In the genomic region with DNA sequence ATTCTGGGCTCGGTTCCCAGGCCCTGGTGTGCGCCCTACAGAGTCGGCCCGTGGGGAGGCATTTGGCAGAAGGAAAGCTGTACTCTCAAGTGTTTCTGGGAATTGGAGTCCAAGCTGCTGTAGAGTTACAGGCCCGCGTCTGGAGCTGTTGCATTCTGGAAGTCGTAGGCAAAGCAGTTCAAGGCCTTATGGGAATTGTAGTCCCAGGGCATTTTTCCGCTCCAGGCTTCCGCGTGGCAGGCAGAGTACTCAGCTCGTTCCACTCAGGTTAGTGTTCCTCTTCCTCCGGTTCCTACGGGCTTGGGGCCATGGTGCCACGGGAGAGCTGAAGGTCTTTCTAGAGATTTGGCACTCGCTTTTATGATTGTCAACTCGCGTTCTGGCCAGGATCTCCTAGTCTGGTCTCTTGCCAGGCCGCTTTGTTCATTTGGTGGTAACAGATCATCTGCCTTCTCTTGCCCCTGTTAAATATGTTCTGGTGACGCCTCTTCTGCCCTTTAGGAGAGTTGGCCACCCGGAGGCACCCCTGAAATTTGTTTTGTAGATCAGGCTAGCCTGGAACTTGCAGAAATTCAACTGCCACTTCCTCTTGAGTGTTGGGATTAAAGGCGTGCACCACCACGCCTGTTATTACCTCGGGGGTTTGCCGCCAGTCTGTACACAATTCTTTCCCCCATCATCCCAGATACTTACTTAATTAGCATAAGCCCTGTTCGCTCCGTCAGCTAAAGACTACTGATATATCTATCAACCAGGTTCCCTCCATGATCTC, we compare ENCODE assay signal across 8 mouse cellular contexts. TPM values are rescaled to one million over a fixed set of nuclear protein-coding genes. Genes with fewer than 3 reads are reported as not detected.
DNase-seq lines count a peak whose midpoint lies in the region; ATAC-seq lines count a peak whose summit lies in the region.

A gene (plus strand): TSS at position 208 of the 772 bp plus-strand sequence.

- H3K9ac ChIP-seq in heart, embryonic 14.5 days (ENCODE audit: low read length) = peak within 1 kb of the TSS; percentile 85
- peak within 1 kb of the TSS; percentile 73 for H3K9ac ChIP-seq in liver, embryonic 13.5 days
- H3K9ac ChIP-seq in stomach, embryonic 16.5 days (ENCODE audit: low read length) = peak within 1 kb of the TSS; percentile 82

- peak; percentile 41 for DNase-seq in c-Kit-negative CD71-positive TER-119-positive erythroid progenitor cells, embryonic 14.5 days (ENCODE audit: low read depth, low spot score)
- DNase-seq in fibroblast of lung, adult 2 months (ENCODE audit: low read depth) = peak; percentile 89
- DNase-seq in kidney, postnatal 14 days = peak; percentile 95
- peak; percentile 75 for DNase-seq in liver, embryonic 13.5 days
- peak; percentile 73 for DNase-seq in neural tube, embryonic 10.5 days (ENCODE audit: extremely low spot score, low spot score)

- H3K27ac ChIP-seq in heart, embryonic 14.5 days (replicated peaks in 1 of 2; ENCODE audit: control insufficient read depth in 1 of 2, insufficient read depth in 1 of 2, low read depth in 2 of 2, low read length in 2 of 2) = peak within 1 kb of the TSS; percentile 9 to 58; a peak in 3 of 4 replicates
- no peak within 1 kb of the TSS; the same call in 1 of the 2 replicates for H3K27ac ChIP-seq in liver, embryonic 13.5 days
- H3K27ac ChIP-seq in stomach, embryonic 16.5 days (ENCODE audit: low read length) = peak within 1 kb of the TSS; percentile 82

- WGBS in heart, embryonic 14.5 days = under 1% methylated on average over 26 of the region's 26 CpGs
- under 1% methylated on average over 26 of the region's 26 CpGs for WGBS in liver, embryonic 13.5 days (ENCODE audit: insufficient replicate concordance)
- under 1% methylated on average over 26 of the region's 26 CpGs for WGBS in stomach, embryonic 16.5 days

- no peaks in the 10 kb centered on the region for H3K9me3 ChIP-seq in heart, embryonic 14.5 days (ENCODE audit: control insufficient read depth, low read length)
- no peaks in the 10 kb centered on the region for H3K9me3 ChIP-seq in liver, embryonic 13.5 days (replicated peaks)
- peaks cover 5% of the 10 kb centered on the region; the same call in 1 of the 2 replicates for H3K9me3 ChIP-seq in stomach, embryonic 16.5 days (replicated peaks; ENCODE audit: control insufficient read depth, low read length)

- H3K4me3 ChIP-seq in heart, embryonic 14.5 days (ENCODE audit: control insufficient read depth in 1 of 2, insufficient read depth in 1 of 2, low read depth in 1 of 2, low read length in 2 of 2) = peak within 1 kb of the TSS; percentile 66 to 78
- peak within 1 kb of the TSS; percentile 64 for H3K4me3 ChIP-seq in liver, embryonic 13.5 days (replicated peaks)
- H3K4me3 ChIP-seq in stomach, embryonic 16.5 days (replicated peaks; ENCODE audit: low read length) = peak within 1 kb of the TSS; percentile 76

- ATAC-seq in CD4-positive, CD25-positive, alpha-beta regulatory T cell, adult 4 months = peak; percentile 98
- ATAC-seq in heart, embryonic 14.5 days (ENCODE audit: insufficient number of reproducible peaks, insufficient read depth, low FRiP score, low read depth) = peak; percentile 92
- ATAC-seq in liver, embryonic 13.5 days (ENCODE audit: low read depth) = peak; percentile 94
- peak; percentile 95 for ATAC-seq in stomach, embryonic 16.5 days (ENCODE audit: insufficient read depth, low FRiP score)

- peaks cover 8 to 9% of the 10 kb centered on the region in 2 experiments for H3K4me1 ChIP-seq in heart, embryonic 14.5 days (ENCODE audit: control insufficient read depth in 2 of 2, insufficient read depth in 2 of 2, low read length in 2 of 2)
- peaks cover 24% of the 10 kb centered on the region for H3K4me1 ChIP-seq in liver, embryonic 13.5 days (replicated peaks)
- H3K4me1 ChIP-seq in stomach, embryonic 16.5 days (ENCODE audit: control insufficient read depth, insufficient read depth, low read length) = peaks cover 9% of the 10 kb centered on the region; the same call in 1 of the 2 replicates

- H3K27me3 ChIP-seq in heart, embryonic 14.5 days (ENCODE audit: control insufficient read depth, insufficient read depth, low read length) = no peaks in the 10 kb centered on the region
- H3K27me3 ChIP-seq in liver, embryonic 13.5 days = no peaks in the 10 kb centered on the region
- H3K27me3 ChIP-seq in stomach, embryonic 16.5 days (ENCODE audit: control insufficient read depth, insufficient read depth, low read length) = no peaks in the 10 kb centered on the region

- H3K36me3 ChIP-seq in heart, embryonic 14.5 days (ENCODE audit: control insufficient read depth, insufficient read depth, low read length) = peaks cover 25% of the 10 kb centered on the region
- peaks cover 30% of the 10 kb centered on the region for H3K36me3 ChIP-seq in liver, embryonic 13.5 days
- peaks cover 27% of the 10 kb centered on the region for H3K36me3 ChIP-seq in stomach, embryonic 16.5 days (ENCODE audit: control insufficient read depth, insufficient read depth, low read length)

- peak within 1 kb of the TSS; percentile 73 for H3K4me2 ChIP-seq in heart, embryonic 14.5 days (ENCODE audit: low read length)
- H3K4me2 ChIP-seq in liver, embryonic 13.5 days = peak within 1 kb of the TSS; percentile 80
- peak within 1 kb of the TSS; percentile 82 for H3K4me2 ChIP-seq in stomach, embryonic 16.5 days (ENCODE audit: low read depth, low read length)

RNA-seq across cellular contexts. Expression of the gene that starts here (rescaled TPM):
- polyA plus RNA-seq in CD4-positive, CD25-positive, alpha-beta regulatory T cell, adult 4 months (2017; shearing (Covaris generic)) = 1 to 10 TPM; 1.7 to 2.2 TPM
- polyA plus RNA-seq in heart, embryonic 14.5 days (2014; fragmentation: Nextera tagmentation; extraction: Ambion mirVana) = 3.4 and 4.9 TPM in 2 replicates
- 5.2 and 5.3 TPM in 2 replicates for polyA plus RNA-seq in liver, embryonic 13.5 days (2015; fragmentation: Nextera tagmentation; extraction: Ambion mirVana)
- polyA plus RNA-seq in stomach, embryonic 16.5 days (2015; fragmentation: Nextera tagmentation; extraction: Ambion mirVana) = 11.7 and 12.2 TPM in 2 replicates

Comparison
In these comparisons a context has a peak if more than half of its experiments do, and no peak if none do; other contexts are left out.
1. DNase-seq: peak in every context shown above with its lines; median percentile 95 in kidney, postnatal 14 days; 89 in fibroblast of lung, adult 2 months; 75 in liver, embryonic 13.5 days; 73 in neural tube, embryonic 10.5 days; 41 in c-Kit-negative CD71-positive TER-119-positive erythroid progenitor cells, embryonic 14.5 days.